Mouse (Mus musculus) hindbrain, postnatal 0 days (tissue): ENCODE measurements at regions not wholly inside any gene's neighbourhood (a gene's known extent, or its start where the extent isn't known, plus 50 kb on each side); places are given as distances from the start of the nearest gene placed in this dataset.

Experiments
- ATAC-seq: fragments of 200-750 bp; cut with Nextera tagmentation; 2 replicates; pipeline ENCODE4 v1.8.0; 2017; ENCODE audit warnings: mild to moderate bottlenecking, moderate TSS enrichment, moderate library complexity
- DNase-seq: peaks from one replicate; pipeline ENCODE4 v3.0.0-alpha.2; 2015; ENCODE audit warnings: low spot score
- H3K27ac ChIP-seq: fragments of 300-500 bp; sonication (generic); 2 replicates; pipeline ENCODE4 v1.5.1; 2014; ENCODE audit warnings: mild to moderate bottlenecking
- H3K27me3 ChIP-seq: fragments of 300-500 bp; sonication (generic); 2 replicates; pipeline ENCODE4 v1.6.1; 2014; ENCODE audit warnings: low read length, mixed read lengths; ENCODE audit not compliant: insufficient read depth
- H3K36me3 ChIP-seq: fragments of 300-500 bp; sonication (generic); 2 replicates; pipeline ENCODE4 v1.6.1; 2014; ENCODE audit warnings: low read length, mixed read lengths; ENCODE audit not compliant: insufficient read depth
- H3K4me1 ChIP-seq: fragments of 300-500 bp; sonication (generic); 2 replicates; pipeline ENCODE4 v1.6.1; 2014; ENCODE audit warnings: antibody characterized with exemption, low read length, mixed read lengths; ENCODE audit not compliant: insufficient read depth
- H3K4me2 ChIP-seq: fragments of 300-500 bp; sonication (generic); 2 replicates; pipeline ENCODE4 v1.6.1; 2014; ENCODE audit warnings: low read depth, mild to moderate bottlenecking, low read length, moderate library complexity, mixed read lengths
- H3K4me3 ChIP-seq: fragments of 300-500 bp; sonication (generic); 2 replicates; pipeline ENCODE4 v1.5.1; 2014; ENCODE audit warnings: low read length
- H3K9ac ChIP-seq: fragments of 300-500 bp; sonication (generic); replicated peaks from 2 replicates; pipeline ENCODE4 v1.6.1; 2014; ENCODE audit warnings: mild to moderate bottlenecking, low read length, moderate library complexity, mixed read lengths
- H3K9me3 ChIP-seq: fragments of 300-500 bp; sonication (generic); 2 replicates; pipeline ENCODE4 v1.6.1; 2016; ENCODE audit warnings: low read length, mixed read lengths
- CTCF ChIP-seq: IDR thresholded peaks from 2 replicates; pipeline ENCODE4 v1.5.1; 2016; ENCODE audit warnings: antibody characterized with exemption, control low read depth, low read depth
- WGBS: fragments of 180-500 bp; shearing (Covaris S2); extraction: QIAGEN DNeasy Blood & Tissue Kit; methylation state at CpG from one replicate; pipeline ENCODE4 v1.1.7; 2014; 5-methylcytosine and 5-hydroxymethylcytosine counted together

- WGBS, result 63% methylated on average over 4 of the region's 4 CpGs
- Histone ChIP-seq H3K4me3 (no peak overlapping the region), H3K4me2 (no peak overlapping the region), H3K27ac (no peak overlapping the region), H3K4me1 (no peaks in the 10 kb centered on the region), H3K9me3 (no peaks in the 10 kb centered on the region), H3K9ac (no peak overlapping the region), H3K36me3 (no peaks in the 10 kb centered on the region), H3K27me3 (no peaks in the 10 kb centered on the region)
- ATAC-seq (no peak), DNase-seq (no peak)
- no peak for TF ChIP-seq CTCF
Measured at GRCm38 (mm10) chr7:111270874-111271273, 188.0 kb upstream of the Eif4g2 start.

GRCm38 (mm10) chr7:111268197-111268596, 185.4 kb upstream of the Eif4g2 start:
- Histone ChIP-seq H3K27ac (no peak overlapping the region), H3K9ac (no peak overlapping the region), H3K36me3 (no peaks in the 10 kb centered on the region), H3K9me3 (no peaks in the 10 kb centered on the region), H3K4me3 (no peak overlapping the region), H3K27me3 (no peaks in the 10 kb centered on the region), H3K4me2 (no peak overlapping the region), H3K4me1 (no peaks in the 10 kb centered on the region)
- 97% methylated on average over 2 of the region's 2 CpGs for WGBS
- no peak for TF ChIP-seq CTCF
- no peak for DNase-seq
- no peak for ATAC-seq

GRCm38 (mm10) chr7:111263302-111263701, 180.5 kb upstream of the Eif4g2 start:
- no peak overlapping the region for H3K4me3 ChIP-seq
- WGBS, result 77% methylated on average over 1 of the region's 1 CpGs
- no peak overlapping the region for H3K4me2 ChIP-seq
- H3K36me3 ChIP-seq, result no peaks in the 10 kb centered on the region
- no peaks in the 10 kb centered on the region for H3K4me1 ChIP-seq
- peak; percentile 27 for TF ChIP-seq CTCF
- ATAC-seq (no peak), DNase-seq (no peak)
- H3K9ac ChIP-seq, result no peak overlapping the region
- no peak overlapping the region for H3K27ac ChIP-seq
- H3K27me3 ChIP-seq, result no peaks in the 10 kb centered on the region
- H3K9me3 ChIP-seq, result no peaks in the 10 kb centered on the region

GRCm38 (mm10) chr7:111259630-111260574, 177.1 kb upstream of the Eif4g2 start:
- Histone ChIP-seq H3K27me3 (no peaks in the 10 kb centered on the region), H3K4me2 (no peak overlapping the region), H3K9me3 (no peaks in the 10 kb centered on the region), H3K4me1 (no peaks in the 10 kb centered on the region), H3K9ac (no peak overlapping the region), H3K4me3 (no peak overlapping the region), H3K27ac (peak overlapping the region; percentile 60), H3K36me3 (no peaks in the 10 kb centered on the region)
- ATAC-seq (peak; percentile 74), DNase-seq (peak; percentile 59)
- 63% methylated on average over 11 of the region's 11 CpGs for WGBS
- no peak for TF ChIP-seq CTCF

GRCm38 (mm10) chr7:111257842-111258241, 175.0 kb upstream of the Eif4g2 start:
- H3K9me3 ChIP-seq, result no peaks in the 10 kb centered on the region
- 85% methylated on average over 2 of the region's 2 CpGs for WGBS
- no peak for DNase-seq
- H3K4me3 ChIP-seq, result no peak overlapping the region
- H3K27ac ChIP-seq, result no peak overlapping the region
- H3K9ac ChIP-seq, result no peak overlapping the region
- no peaks in the 10 kb centered on the region for H3K27me3 ChIP-seq
- no peak for ATAC-seq
- no peak overlapping the region for H3K4me2 ChIP-seq
- H3K36me3 ChIP-seq, result no peaks in the 10 kb centered on the region
- TF ChIP-seq CTCF, result peak; percentile 33; the same call in 1 of the 2 replicates
- no peaks in the 10 kb centered on the region for H3K4me1 ChIP-seq

GRCm38 (mm10) chr7:111256199-111256598, 173.4 kb upstream of the Eif4g2 start:
- Histone ChIP-seq H3K4me2 (no peak overlapping the region), H3K27me3 (no peaks in the 10 kb centered on the region), H3K36me3 (no peaks in the 10 kb centered on the region), H3K9ac (no peak overlapping the region), H3K4me1 (no peaks in the 10 kb centered on the region), H3K4me3 (no peak overlapping the region), H3K27ac (no peak overlapping the region), H3K9me3 (no peaks in the 10 kb centered on the region)
- DNase-seq, result peak; percentile 47
- WGBS, result 66% methylated on average over 2 of the region's 2 CpGs
- TF ChIP-seq CTCF, result peak; percentile 53
- ATAC-seq, result no peak

GRCm38 (mm10) chr7:111249606-111250005, 166.8 kb upstream of the Eif4g2 start:
- Histone ChIP-seq H3K27me3 (no peaks in the 10 kb centered on the region), H3K4me3 (no peak overlapping the region), H3K9ac (no peak overlapping the region), H3K36me3 (no peaks in the 10 kb centered on the region), H3K4me1 (no peaks in the 10 kb centered on the region), H3K27ac (no peak overlapping the region), H3K9me3 (no peaks in the 10 kb centered on the region), H3K4me2 (no peak overlapping the region)
- TF ChIP-seq CTCF, result peak; percentile 92
- 0 out of 2 replicates have a peak, but pooled peaks have one; percentile 24 for ATAC-seq
- DNase-seq, result peak; percentile 74
- WGBS, result 31% methylated on average over 5 of the region's 5 CpGs
